Mouse (Mus musculus) spleen, adult 2 months (tissue): ENCODE measurements around the gene Mlxipl. TPM values are rescaled to one million over a fixed set of nuclear protein-coding genes. Genes with fewer than 3 reads are reported as not detected.
A peak's percentile ranks its signal among the peaks of the same experiment; 100 is the strongest.

ENCODE experiments used
- DNase-seq, 2 experiments: peaks; one replicate each; pipeline versions ENCODE4 v3.0.0 to v3.0.0-alpha.2; 2012 to 2021; ENCODE audit warnings: low spot score in 2 of 2, low read depth in 1 of 2
- H3K27ac ChIP-seq: fragments of 200-500 bp; 2 replicates; pipeline ENCODE4 v1.5.1; 2012; ENCODE audit warnings: low read length, inconsistent platforms; ENCODE audit not compliant: insufficient read depth
- H3K27me3 ChIP-seq: fragments of 200-500 bp; 2 replicates; pipeline ENCODE4 v1.6.1; 2012; ENCODE audit warnings: mild to moderate bottlenecking, moderate library complexity, low read length, inconsistent platforms; ENCODE audit not compliant: control insufficient read depth, insufficient read depth
- H3K36me3 ChIP-seq: fragments of 200-500 bp; 2 replicates; pipeline ENCODE4 v1.6.1; 2012; ENCODE audit warnings: mild to moderate bottlenecking, low read length, inconsistent platforms; ENCODE audit not compliant: control insufficient read depth, insufficient read depth
- H3K4me1 ChIP-seq: fragments of 200-500 bp; 2 replicates; pipeline ENCODE4 v1.6.1; 2011; ENCODE audit warnings: inconsistent platforms; ENCODE audit not compliant: control insufficient read depth, insufficient read depth, insufficient read length
- H3K4me3 ChIP-seq: fragments of 200-500 bp; 2 replicates; pipeline ENCODE4 v1.5.1; 2011; ENCODE audit warnings: mild to moderate bottlenecking, inconsistent platforms; ENCODE audit not compliant: insufficient read depth, insufficient read length; ENCODE audit errors: extremely low read depth
- CTCF ChIP-seq: fragments of 200-500 bp; IDR thresholded peaks from 2 replicates; pipeline ENCODE4 v1.5.1; 2011; ENCODE audit warnings: mild to moderate bottlenecking, inconsistent platforms; ENCODE audit not compliant: insufficient read depth, insufficient read length, insufficient replicate concordance; ENCODE audit errors: extremely low read depth
- POLR2A ChIP-seq: fragments of 200-500 bp; IDR thresholded peaks from 2 replicates; pipeline ENCODE4 v1.6.1; 2011; ENCODE audit warnings: low read depth, low read length, inconsistent platforms
- WGBS: fragments of 180-500 bp; shearing (Covaris S2); methylation state at CpG from one replicate; pipeline ENCODE4 v1.1.7; 2018; 5-methylcytosine and 5-hydroxymethylcytosine counted together
- polyA plus RNA-seq: library from polyadenylated mRNA; depleted of rRNA; stranded (reverse); fragments of >200 nt; gene quantifications from 2 replicates; pipeline ENCODE4 v1.2.3, GENCODE M21; 2012

Gene Mlxipl
- polyA plus RNA-seq, 1 experiment = 1.2 TPM

- Histone ChIP-seq H3K4me3 (no peak overlapping the region), H3K27me3 (peaks cover 5% of the 10 kb centered on the region), H3K4me1 (no peaks in the 10 kb centered on the region; the same call in 1 of the 2 replicates), H3K36me3 (no peaks in the 10 kb centered on the region), H3K27ac (no peak overlapping the region)
- no peak for DNase-seq
- WGBS = 75% methylated on average over 25 of the region's 26 CpGs
- TF ChIP-seq CTCF = no peak
- no peak for TF ChIP-seq POLR2A
Measured at GRCm38 (mm10) chr5:135073349-135074150, 16.1 kb upstream of the Mlxipl start.

DNA sequence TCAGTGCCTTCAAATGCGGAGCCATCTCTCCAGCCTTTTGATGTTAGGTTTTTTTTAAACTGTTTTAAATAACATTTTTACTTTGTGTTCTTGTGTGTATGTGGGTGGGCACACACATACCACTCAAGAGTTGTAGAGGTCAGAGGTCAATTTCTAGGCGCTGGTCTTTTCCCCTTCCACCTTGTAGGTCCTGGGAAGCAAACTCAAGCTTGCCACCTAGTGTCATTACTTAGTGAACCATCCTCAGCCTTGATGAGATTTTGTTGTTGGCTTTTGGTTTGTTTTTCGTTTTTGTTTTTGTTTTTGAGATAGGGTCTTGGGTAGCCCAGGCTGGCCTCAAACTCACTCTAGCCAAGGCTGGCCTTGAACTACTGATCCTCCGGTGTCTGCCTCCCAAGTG, 14.0 kb upstream of the Mlxipl start:
- 65% methylated on average over 4 of the region's 4 CpGs for WGBS
- Histone ChIP-seq H3K27me3 (peaks cover 5% of the 10 kb centered on the region), H3K27ac (no peak overlapping the region)

GRCm38 (mm10) chr5:135076368-135076767, 13.3 kb upstream of the Mlxipl start:
- WGBS = 92% methylated on average over 14 of the region's 14 CpGs
- DNase-seq = no peak
- TF ChIP-seq CTCF (no peak), POLR2A (no peak)
- Histone ChIP-seq H3K4me1 (no peaks in the 10 kb centered on the region; the same call in 1 of the 2 replicates), H3K27me3 (peaks cover 5% of the 10 kb centered on the region), H3K27ac (no peak overlapping the region), H3K4me3 (no peak overlapping the region), H3K36me3 (no peaks in the 10 kb centered on the region)

More for the DNA sequence above, 14.0 kb upstream of the Mlxipl start:
- no peaks in the 10 kb centered on the region for H3K36me3 ChIP-seq
- no peak for DNase-seq
- no peaks in the 10 kb centered on the region; the same call in 1 of the 2 replicates for H3K4me1 ChIP-seq
- TF ChIP-seq POLR2A (no peak), CTCF (no peak)
- no peak overlapping the region for H3K4me3 ChIP-seq

DNA sequence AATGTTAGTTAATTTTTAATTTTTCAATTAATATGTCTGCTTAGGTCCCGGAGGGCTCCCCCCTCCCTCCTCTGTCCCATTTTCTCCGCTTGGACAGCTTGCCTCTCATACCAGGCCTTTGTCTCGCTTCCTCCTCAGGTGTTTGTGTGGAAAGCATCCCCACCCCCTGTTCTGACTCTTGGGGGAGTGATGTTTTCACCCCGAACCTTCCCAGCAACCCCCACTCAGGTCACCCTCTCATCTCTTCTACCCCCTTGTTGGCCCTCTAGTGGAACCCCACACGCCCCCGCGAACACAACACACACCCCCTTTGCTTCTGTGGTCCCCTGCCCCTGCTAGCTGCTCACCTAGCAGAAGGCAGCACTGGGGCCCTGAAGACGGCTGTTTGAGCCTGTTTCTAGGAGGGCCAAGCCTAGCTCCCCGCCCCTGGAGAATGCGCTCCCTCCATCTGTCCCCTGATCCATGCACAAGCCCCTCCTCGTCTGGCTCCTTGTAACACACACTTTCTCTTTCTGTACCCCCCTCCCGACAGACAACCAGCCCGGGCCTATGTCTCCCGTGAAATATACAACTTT, 12.7 kb upstream of the Mlxipl start:
- no peak for DNase-seq
- TF ChIP-seq POLR2A = no peak
- TF ChIP-seq CTCF = no peak
- Histone ChIP-seq H3K27me3 (peaks cover 5% of the 10 kb centered on the region), H3K36me3 (no peaks in the 10 kb centered on the region), H3K4me1 (no peaks in the 10 kb centered on the region; the same call in 1 of the 2 replicates), H3K27ac (no peak overlapping the region), H3K4me3 (no peak overlapping the region)
- WGBS = 55% methylated on average over 14 of the region's 14 CpGs

GRCm38 (mm10) chr5:135077564-135078481, 11.9 kb upstream of the Mlxipl start, which contains the start of gene Vps37d:
Vps37d (minus strand) TSS chr5:135078266.
- peaks cover 7% of the 10 kb centered on the region for H3K27me3 ChIP-seq
- TF ChIP-seq CTCF (peak; percentile 90), POLR2A (no peak)
- peak; percentile 48 to 85 for DNase-seq
- no peaks in the 10 kb centered on the region; the same call in 1 of the 2 replicates for H3K4me1 ChIP-seq
- H3K27ac ChIP-seq = no peak within 1 kb of the TSS
- no peaks in the 10 kb centered on the region for H3K36me3 ChIP-seq
- H3K4me3 ChIP-seq = peak within 1 kb of the TSS; percentile 59
- WGBS = 4% methylated on average over 59 of the region's 83 CpGs

- no peak for TF ChIP-seq CTCF
- TF ChIP-seq POLR2A = no peak
- Histone ChIP-seq H3K27ac (no peak overlapping the region), H3K27me3 (peaks cover 7% of the 10 kb centered on the region), H3K36me3 (no peaks in the 10 kb centered on the region), H3K4me3 (peak overlapping the region; percentile 53), H3K4me1 (no peaks in the 10 kb centered on the region; the same call in 1 of the 2 replicates)
- no peak for DNase-seq
- 5% methylated on average over 11 of the region's 11 CpGs for WGBS
Measured at GRCm38 (mm10) chr5:135078482-135078810, 11.2 kb upstream of the Mlxipl start.
